9 mouse cellular contexts compared by ENCODE assay signal in genomic region chr15:99449751-99450280, GRCm38 (mm10). TPM values are rescaled to one million over a fixed set of nuclear protein-coding genes. Genes with fewer than 3 reads are reported as not detected.
DNase-seq lines count a peak whose midpoint lies in the region; ATAC-seq and TF ChIP-seq lines count a peak whose summit lies in the region.
"Had no signal": no experiment of that assay in that cellular context is flagged by ENCODE, and none has a peak within 500 bp of the region (broad histone marks: within the 10 kb centered on the region; RNA-seq: fewer than 3 reads in every experiment).

No protein-coding gene starts in this region.

- no peak for ATAC-seq in kidney, postnatal 0 days (replicated peaks; ENCODE audit: low FRiP score, low read depth)
- no peak for ATAC-seq in forebrain, embryonic 13.5 days
- peak; percentile 77 for ATAC-seq in liver, embryonic 14.5 days (ENCODE audit: insufficient read depth)
- ATAC-seq: inflammation-experienced regulatory T-cells, adult 6 months had no signal

- no peak overlapping the region for H3K4me2 ChIP-seq in kidney, postnatal 0 days (ENCODE audit: low read length)
- no peak overlapping the region for H3K4me2 ChIP-seq in forebrain, embryonic 13.5 days
- peak overlapping the region; percentile 47 for H3K4me2 ChIP-seq in liver, embryonic 14.5 days (ENCODE audit: low read depth)
- H3K4me2 ChIP-seq: midbrain, embryonic 12.5 days had no signal

- H3K36me3 ChIP-seq in kidney, postnatal 0 days (ENCODE audit: insufficient read depth, low read length): no peaks in the 10 kb centered on the region
- H3K36me3 ChIP-seq in embryonic facial prominence, embryonic 10.5 days (replicated peaks): peaks cover 88% of the 10 kb centered on the region
- 0 out of 2 replicates have a peak, but pooled peaks cover 17% of the 10 kb centered on the region for H3K36me3 ChIP-seq in forebrain, embryonic 13.5 days (ENCODE audit: poor library complexity, severe bottlenecking)
- no peaks in the 10 kb centered on the region for H3K36me3 ChIP-seq in liver, embryonic 14.5 days (replicated peaks; ENCODE audit: control insufficient read depth, insufficient read depth, low read depth)

- H3K27ac ChIP-seq in kidney, postnatal 0 days: peak overlapping the region; percentile 21; the same call in 1 of the 2 replicates
- H3K27ac ChIP-seq in embryonic facial prominence, embryonic 10.5 days (replicated peaks): peak overlapping the region; percentile 54
- 0 out of 2 replicates have a peak overlapping the region, but pooled peaks have one; percentile 6 for H3K27ac ChIP-seq in forebrain, embryonic 13.5 days
- no peak overlapping the region for H3K27ac ChIP-seq in liver, embryonic 14.5 days
- H3K27ac ChIP-seq: midbrain, embryonic 12.5 days had no signal

- no peaks in the 10 kb centered on the region for H3K27me3 ChIP-seq in kidney, postnatal 0 days (ENCODE audit: insufficient read depth, low read length)
- H3K27me3 ChIP-seq in embryonic facial prominence, embryonic 10.5 days (replicated peaks; ENCODE audit: low read depth, poor library complexity, severe bottlenecking): no peaks in the 10 kb centered on the region
- H3K27me3 ChIP-seq in forebrain, embryonic 13.5 days: no peaks in the 10 kb centered on the region
- no peaks in the 10 kb centered on the region for H3K27me3 ChIP-seq in liver, embryonic 14.5 days (ENCODE audit: control insufficient read depth, insufficient read depth, low read length)
- H3K27me3 ChIP-seq: midbrain, embryonic 12.5 days had no signal

- H3K9ac ChIP-seq in kidney, postnatal 0 days (ENCODE audit: low read depth, low read length): no peak overlapping the region
- no peak overlapping the region for H3K9ac ChIP-seq in forebrain, embryonic 13.5 days
- H3K9ac ChIP-seq in liver, embryonic 14.5 days (replicated peaks): no peak overlapping the region
- H3K9ac ChIP-seq: midbrain, embryonic 12.5 days had no signal

- DNase-seq in kidney, postnatal 0 days (ENCODE audit: low spot score): no peak
- no peak for DNase-seq in kidney, adult 18-20 months
- DNase-seq in embryonic facial prominence, embryonic 10.5 days (ENCODE audit: low spot score): no peak
- peak in 1 of 3 experiments; percentile 27 for DNase-seq in liver, embryonic 14.5 days (ENCODE audit: low read depth in 3 of 3, low spot score in 3 of 3)
- DNase-seq in embryo, embryonic 10.5 days (ENCODE audit: low spot score): no peak
- DNase-seq in cerebellum, postnatal 10 days: no peak

- no peaks in the 10 kb centered on the region for H3K9me3 ChIP-seq in kidney, postnatal 0 days (replicated peaks; ENCODE audit: low read length)
- H3K9me3 ChIP-seq in embryonic facial prominence, embryonic 10.5 days: no peaks in the 10 kb centered on the region
- H3K9me3 ChIP-seq in forebrain, embryonic 13.5 days (replicated peaks): no peaks in the 10 kb centered on the region
- H3K9me3 ChIP-seq in liver, embryonic 14.5 days (ENCODE audit: control insufficient read depth, low read length): no peaks in the 10 kb centered on the region
- H3K9me3 ChIP-seq: midbrain, embryonic 12.5 days had no signal

- WGBS in kidney, postnatal 0 days: 53% methylated on average over 8 of the region's 8 CpGs
- WGBS in embryonic facial prominence, embryonic 10.5 days: 84% methylated on average over 8 of the region's 8 CpGs
- 89% methylated on average over 8 of the region's 8 CpGs for WGBS in forebrain, embryonic 13.5 days
- WGBS in liver, embryonic 14.5 days (ENCODE audit: insufficient replicate concordance): 15% methylated on average over 8 of the region's 8 CpGs

- 0 out of 2 replicates have a peak, but pooled peaks have one; percentile 24 for TF ChIP-seq EP300 in liver, embryonic 14.5 days (IDR thresholded peaks at IDR 0.05; ENCODE audit: low read depth)

- peaks cover 13% of the 10 kb centered on the region for H3K4me1 ChIP-seq in kidney, postnatal 0 days (replicated peaks; ENCODE audit: insufficient read depth, low read length)
- H3K4me1 ChIP-seq in embryonic facial prominence, embryonic 10.5 days: peaks cover 34% of the 10 kb centered on the region
- peaks cover 33% of the 10 kb centered on the region for H3K4me1 ChIP-seq in forebrain, embryonic 13.5 days
- H3K4me1 ChIP-seq in liver, embryonic 14.5 days (replicated peaks; ENCODE audit: control insufficient read depth in 2 of 2, insufficient read depth in 2 of 2, low read length in 1 of 2): peaks cover 11 to 23% of the 10 kb centered on the region in 2 experiments

- no peak overlapping the region for H3K4me3 ChIP-seq in kidney, postnatal 0 days (replicated peaks; ENCODE audit: low read depth, low read length)
- H3K4me3 ChIP-seq in embryonic facial prominence, embryonic 10.5 days: 0 out of 2 replicates have a peak overlapping the region, but pooled peaks have one; percentile 2
- H3K4me3 ChIP-seq in forebrain, embryonic 13.5 days: no peak overlapping the region
- no peak overlapping the region for H3K4me3 ChIP-seq in liver, embryonic 14.5 days (ENCODE audit: insufficient read depth in 1 of 2, low read depth in 2 of 2, low read length in 2 of 2)
- H3K4me3 ChIP-seq: midbrain, embryonic 12.5 days had no signal

- no peak for TF ChIP-seq CTCF in kidney, postnatal 0 days (IDR thresholded peaks at IDR 0.05; ENCODE audit: low read depth)
- no peak for TF ChIP-seq CTCF in liver, embryonic 14.5 days (IDR thresholded peaks at IDR 0.05; ENCODE audit: low read depth)

RNA-seq across cellular contexts. Expression of gene Nckap5l, which starts 7.7 kb away (rescaled TPM):
- 6.5 and 8.0 TPM in 2 replicates for polyA plus RNA-seq in kidney, postnatal 0 days (2015; fragmentation: Nextera tagmentation; extraction: Ambion mirVana)
- 14.1 and 15.1 TPM in 2 replicates for polyA plus RNA-seq in embryonic facial prominence, embryonic 10.5 days (2016; fragmentation: Nextera tagmentation; extraction: Ambion mirVana)
- 9.3 and 13.4 TPM in 2 replicates for polyA plus RNA-seq in forebrain, embryonic 13.5 days (2015; fragmentation: Nextera tagmentation; extraction: Ambion mirVana)
- polyA plus RNA-seq in liver, embryonic 14.5 days (2012; rRNA removed): 0.70 and 1.2 TPM in 2 replicates
- 0.85 and 1.4 TPM in 2 replicates for polyA plus RNA-seq in liver, embryonic 14.5 days (2014; fragmentation: Nextera tagmentation; extraction: Ambion mirVana)

RNA-seq across cellular contexts. Expression of gene Bcdin3d, which starts 24.7 kb away (rescaled TPM):
- polyA plus RNA-seq in kidney, postnatal 0 days (2015; fragmentation: Nextera tagmentation; extraction: Ambion mirVana): 16.1 and 16.3 TPM in 2 replicates
- 16.0 and 16.7 TPM in 2 replicates for polyA plus RNA-seq in embryonic facial prominence, embryonic 10.5 days (2016; fragmentation: Nextera tagmentation; extraction: Ambion mirVana)
- polyA plus RNA-seq in forebrain, embryonic 13.5 days (2015; fragmentation: Nextera tagmentation; extraction: Ambion mirVana): 24.7 and 25.4 TPM in 2 replicates
- 3.0 and 3.3 TPM in 2 replicates for polyA plus RNA-seq in liver, embryonic 14.5 days (2012; rRNA removed)
- polyA plus RNA-seq in liver, embryonic 14.5 days (2014; fragmentation: Nextera tagmentation; extraction: Ambion mirVana): 5.0 TPM in 2 replicates

RNA-seq across cellular contexts. Expression of gene Tmbim6, which starts 57.1 kb away (rescaled TPM):
- polyA plus RNA-seq in kidney, postnatal 0 days (2015; fragmentation: Nextera tagmentation; extraction: Ambion mirVana): 774 and 842 TPM in 2 replicates
- polyA plus RNA-seq in embryonic facial prominence, embryonic 10.5 days (2016; fragmentation: Nextera tagmentation; extraction: Ambion mirVana): 262 and 273 TPM in 2 replicates
- 227 and 249 TPM in 2 replicates for polyA plus RNA-seq in forebrain, embryonic 13.5 days (2015; fragmentation: Nextera tagmentation; extraction: Ambion mirVana)
- polyA plus RNA-seq in liver, embryonic 14.5 days (2012; rRNA removed): 88.2 and 99.7 TPM in 2 replicates
- polyA plus RNA-seq in liver, embryonic 14.5 days (2014; fragmentation: Nextera tagmentation; extraction: Ambion mirVana): 187 and 202 TPM in 2 replicates
